Mouse (Mus musculus) ES-E14 (cell line): Measurements from ENCODE around the gene Bbs7. TPM values are rescaled to one million over a fixed set of nuclear protein-coding genes. Genes with fewer than 3 reads are reported as not detected.

ENCODE experiments used
- DNase-seq: peaks from one replicate; pipeline ENCODE4 v3.0.0-alpha.2; 2013; ENCODE audit warnings: low read depth, low spot score
- H3K27ac ChIP-seq: 2 replicates; pipeline ENCODE4 v1.5.1; 2012; ENCODE audit warnings: low read depth, mild to moderate bottlenecking, low read length, moderate library complexity, mixed read lengths; ENCODE audit not compliant: poor library complexity, insufficient read depth, severe bottlenecking
- H3K36me3 ChIP-seq: 2 replicates; pipeline ENCODE4 v1.6.1; 2012; ENCODE audit warnings: mild to moderate bottlenecking, low read length, moderate library complexity, mixed read lengths; ENCODE audit not compliant: control insufficient read depth, poor library complexity, insufficient read depth, severe bottlenecking
- H3K4me1 ChIP-seq, 2 experiments: fragments of 150-350 bp in 1 of 2; sonication (generic) in 1 of 2; 2 replicates each; pipeline ENCODE4 v1.6.1; 2012; ENCODE audit warnings: low read length in 2 of 2, mild to moderate bottlenecking in 1 of 2, mixed read lengths in 1 of 2; ENCODE audit not compliant: control insufficient read depth in 2 of 2, insufficient read depth in 2 of 2, poor library complexity in 1 of 2
- H3K4me3 ChIP-seq, 2 experiments: fragments of 150-350 bp in 1 of 2; sonication (generic) in 1 of 2; 2 replicates each; pipeline ENCODE4 v1.5.1; 2012; ENCODE audit warnings: low read length in 2 of 2, low read depth in 1 of 2, mild to moderate bottlenecking in 1 of 2, mixed read lengths in 1 of 2; ENCODE audit not compliant: insufficient read depth in 1 of 2, poor library complexity in 1 of 2, severe bottlenecking in 1 of 2
- H3K9ac ChIP-seq: 2 replicates; pipeline ENCODE4 v1.6.1; 2012; ENCODE audit warnings: low read depth, mild to moderate bottlenecking, low read length, mixed read lengths; ENCODE audit not compliant: poor library complexity, insufficient read depth, severe bottlenecking
- H3K9me3 ChIP-seq: fragments of 150-350 bp; sonication (generic); 2 replicates; pipeline ENCODE4 v1.6.1; 2012; ENCODE audit warnings: low read depth, mild to moderate bottlenecking, low read length; ENCODE audit not compliant: control insufficient read depth, insufficient read depth
- CHD2 ChIP-seq: IDR thresholded peaks from 2 replicates; pipeline ENCODE4 v1.6.1; 2014; ENCODE audit warnings: mild to moderate bottlenecking, low read depth, low read length, inconsistent platforms
- HCFC1 ChIP-seq: IDR thresholded peaks from 2 replicates; pipeline ENCODE4 v1.6.1; 2012; ENCODE audit warnings: low read length, inconsistent platforms, borderline replicate concordance; ENCODE audit not compliant: insufficient read depth
- MAFK ChIP-seq: IDR thresholded peaks from 2 replicates; pipeline ENCODE4 v1.6.1; 2014; ENCODE audit warnings: mild to moderate bottlenecking, low read depth, low read length, inconsistent platforms; ENCODE audit not compliant: insufficient read depth
- ZC3H11A ChIP-seq: IDR thresholded peaks from 2 replicates; pipeline ENCODE4 v1.6.1; 2012; ENCODE audit warnings: low read depth, mild to moderate bottlenecking, inconsistent platforms, low read length, borderline replicate concordance
- ZNF384 ChIP-seq: IDR thresholded peaks from 2 replicates; pipeline ENCODE4 v1.6.1; 2012; ENCODE audit warnings: low read depth, low read length, inconsistent platforms
- in situ Hi-C, 2 experiments: fragments of 600-800 bp; cut with MboI; formaldehyde crosslinking; loops; one replicate each; pipeline ENCODE4 v1.15.1; 2025; ENCODE audit warnings: low sequenced_read_pairs in 2 of 2, inconsistent platforms in 1 of 2; ENCODE audit not compliant: unreplicated experiment in 2 of 2
- total RNA-seq: library from RNA; depleted of rRNA; stranded (reverse); fragments of 300-350 nt; gene quantifications from 2 replicates; pipeline ENCODE4 v1.2.3, GENCODE M21; 2012

Gene Bbs7
- total RNA-seq, 1 experiment = 2.2 TPM

DNA sequence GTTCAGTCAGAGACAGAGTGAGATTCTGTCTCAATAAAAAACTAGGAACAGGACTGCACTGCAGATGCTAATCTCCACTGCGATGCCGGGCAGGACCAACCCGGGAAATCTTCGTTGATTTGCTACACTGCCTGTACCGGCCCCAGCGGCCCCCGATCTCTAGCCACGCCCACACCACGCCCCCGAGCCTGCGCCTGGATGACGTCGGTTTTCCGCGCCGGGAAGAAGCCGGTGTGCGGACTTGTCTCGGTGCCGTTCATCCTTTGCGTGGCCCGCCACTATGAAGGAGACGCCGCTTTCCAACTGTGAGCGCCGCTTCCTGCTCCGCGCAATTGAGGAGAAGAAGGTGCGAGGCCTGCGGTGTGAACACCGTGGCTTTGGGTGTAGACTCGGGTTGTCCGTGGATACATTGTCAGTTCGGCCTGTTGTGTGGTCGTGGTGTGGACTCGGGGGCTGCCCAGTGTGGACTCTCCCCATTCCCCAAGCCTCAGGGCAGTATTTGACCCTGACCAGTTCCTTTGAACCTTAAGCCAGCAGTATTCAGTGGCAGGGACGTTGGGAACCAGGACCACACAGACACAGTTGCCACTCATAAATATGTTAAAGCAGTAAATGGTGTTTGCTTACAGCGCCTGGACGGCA lies 60.8 kb downstream of the Bbs7 start, which contains the start of gene Exosc9:
TSS of gene Exosc9 (plus strand) at position 201 of the 642 bp plus-strand sequence.
- Histone ChIP-seq H3K9ac (peak within 1 kb of the TSS; percentile 95), H3K27ac (no peak within 1 kb of the TSS), H3K4me1 (peaks cover 0 to 3% of the 10 kb centered on the region in 2 experiments; a peak in 1 of 4 replicates), H3K36me3 (peaks cover 11% of the 10 kb centered on the region), H3K4me3 (peak within 1 kb of the TSS; percentile 88 to 91), H3K9me3 (no peaks in the 10 kb centered on the region)
- in situ Hi-C loops = no loop called here
- peak; percentile 76 for DNase-seq
- TF ChIP-seq HCFC1 (0 out of 2 replicates have a peak, but pooled peaks have one; percentile 66), MAFK (no peak), CHD2 (no peak), ZC3H11A (no peak)

DNA sequence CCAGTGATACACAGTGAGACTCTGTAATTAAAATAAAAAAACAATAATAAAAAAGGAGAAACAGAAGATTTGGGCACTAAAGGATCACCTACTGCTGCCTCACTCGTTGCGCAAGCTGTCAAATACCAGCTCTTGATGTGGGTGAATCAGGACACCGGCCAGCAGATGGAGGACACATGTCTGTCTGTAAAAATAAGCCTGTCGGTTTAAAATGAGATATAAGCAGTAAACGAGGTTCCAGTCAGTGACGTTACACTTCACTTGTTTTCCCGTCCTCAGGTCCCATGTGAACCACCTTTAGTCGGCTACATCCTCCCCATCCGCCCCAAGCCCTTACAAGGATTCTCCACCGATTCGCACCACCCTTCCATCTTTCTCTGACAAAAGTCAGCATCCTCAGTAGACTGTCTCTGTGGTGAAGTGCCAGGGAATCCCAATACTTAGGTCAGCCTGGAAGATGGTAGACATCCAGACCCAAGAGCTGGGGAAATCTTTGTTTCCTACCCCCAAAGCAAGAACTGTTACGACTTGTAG lies 61.4 kb downstream of the Bbs7 start:
- no peak overlapping the region for H3K9ac ChIP-seq
- DNase-seq = no peak
- TF ChIP-seq ZNF384 (no peak), ZC3H11A (no peak)
- no peaks in the 10 kb centered on the region for H3K9me3 ChIP-seq
- H3K4me1 ChIP-seq = peaks cover 0 to 3% of the 10 kb centered on the region in 2 experiments; a peak in 1 of 4 replicates
- H3K27ac ChIP-seq = no peak overlapping the region
- in situ Hi-C loops = no loop called here
- H3K36me3 ChIP-seq = peaks cover 6% of the 10 kb centered on the region
- H3K4me3 ChIP-seq = peak overlapping the region; percentile 4 to 91; a peak in 3 of 4 replicates

DNA sequence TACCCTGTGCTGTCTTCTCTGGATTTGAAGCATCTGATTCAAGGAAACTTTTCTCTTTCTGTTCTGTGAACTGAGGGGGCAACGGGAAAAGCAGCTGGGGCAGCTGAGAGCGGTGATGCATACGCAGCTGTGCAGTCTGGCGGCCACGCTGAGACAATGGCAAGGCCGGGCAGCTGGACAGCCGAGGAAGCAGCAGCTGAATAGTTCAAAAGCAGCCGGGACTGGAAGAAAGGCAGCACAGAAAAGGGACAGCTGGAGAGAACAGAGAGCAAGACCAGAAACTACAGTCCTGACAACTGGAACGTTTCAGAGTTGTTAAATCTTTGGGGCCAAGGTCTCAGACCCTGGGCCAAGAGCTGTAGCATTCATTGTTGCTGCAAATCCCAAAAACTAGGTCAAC lies 61.9 kb downstream of the Bbs7 start:
- no peak overlapping the region for H3K9ac ChIP-seq
- no peak overlapping the region for H3K4me3 ChIP-seq
- in situ Hi-C loops = no loop called here
- DNase-seq = no peak
- H3K4me1 ChIP-seq = peaks cover 0 to 3% of the 10 kb centered on the region in 2 experiments; a peak in 1 of 4 replicates
- no peak overlapping the region for H3K27ac ChIP-seq
- no peaks in the 10 kb centered on the region for H3K9me3 ChIP-seq
- TF ChIP-seq CHD2 (no peak), HCFC1 (no peak), MAFK (no peak), ZC3H11A (no peak), ZNF384 (no peak)
- peaks cover 6% of the 10 kb centered on the region for H3K36me3 ChIP-seq

DNA sequence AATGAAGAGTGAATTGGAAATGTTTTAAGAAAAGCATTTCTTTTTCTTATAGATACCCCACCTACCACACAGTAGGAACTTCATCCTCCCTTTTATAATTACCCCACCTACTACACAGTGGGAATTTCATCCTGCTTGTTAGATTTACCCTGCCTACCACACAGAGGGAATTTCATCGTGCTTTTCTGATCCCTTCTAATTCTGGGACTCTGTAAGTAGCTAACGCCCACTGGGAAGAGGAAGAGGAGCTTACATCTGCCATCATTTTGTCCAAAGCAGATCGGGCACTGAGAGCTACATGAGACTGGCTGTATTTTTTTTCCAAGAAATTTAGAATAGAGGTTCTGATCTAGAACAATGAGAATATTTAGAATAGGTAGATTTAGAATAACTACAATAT lies 68.3 kb downstream of the Bbs7 start:
- TF ChIP-seq ZNF384 (no peak), MAFK (no peak)
- Histone ChIP-seq H3K36me3 (no peaks in the 10 kb centered on the region), H3K4me3 (no peak overlapping the region), H3K9ac (no peak overlapping the region), H3K9me3 (no peaks in the 10 kb centered on the region), H3K27ac (no peak overlapping the region), H3K4me1 (no peaks in the 10 kb centered on the region)
- in situ Hi-C loops = no loop called here
- no peak for DNase-seq

DNA sequence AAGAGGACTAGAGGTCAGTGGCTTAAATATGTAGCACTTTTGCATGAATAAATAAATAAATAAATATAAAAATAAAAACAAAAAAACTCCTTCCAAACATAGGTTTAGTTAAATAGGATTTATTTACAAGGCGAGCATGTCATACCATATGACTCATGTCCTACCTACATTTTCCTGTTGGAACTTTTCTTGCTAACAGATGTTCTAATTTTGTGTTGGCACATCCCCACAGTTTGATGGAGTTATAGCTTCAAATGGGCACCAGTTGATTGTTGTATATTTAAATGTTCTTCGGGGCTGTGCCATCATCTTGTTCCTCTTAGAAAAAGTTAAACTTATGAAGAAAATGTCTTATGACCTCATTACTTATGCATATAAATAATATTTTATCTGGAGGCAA lies 71.9 kb downstream of the Bbs7 start:
- TF ChIP-seq MAFK = no peak
- TF ChIP-seq HCFC1 = no peak
- no peak for TF ChIP-seq CHD2
- no peak for TF ChIP-seq ZC3H11A
- TF ChIP-seq ZNF384 = no peak
- Histone ChIP-seq H3K36me3 (no peaks in the 10 kb centered on the region), H3K27ac (no peak overlapping the region), H3K9me3 (no peaks in the 10 kb centered on the region), H3K4me3 (no peak overlapping the region), H3K9ac (no peak overlapping the region), H3K4me1 (no peaks in the 10 kb centered on the region)
- no peak for DNase-seq
- in situ Hi-C loops = no loop called here
